Mouse (Mus musculus): ENCODE results near the gene Cntfr.

DNA sequence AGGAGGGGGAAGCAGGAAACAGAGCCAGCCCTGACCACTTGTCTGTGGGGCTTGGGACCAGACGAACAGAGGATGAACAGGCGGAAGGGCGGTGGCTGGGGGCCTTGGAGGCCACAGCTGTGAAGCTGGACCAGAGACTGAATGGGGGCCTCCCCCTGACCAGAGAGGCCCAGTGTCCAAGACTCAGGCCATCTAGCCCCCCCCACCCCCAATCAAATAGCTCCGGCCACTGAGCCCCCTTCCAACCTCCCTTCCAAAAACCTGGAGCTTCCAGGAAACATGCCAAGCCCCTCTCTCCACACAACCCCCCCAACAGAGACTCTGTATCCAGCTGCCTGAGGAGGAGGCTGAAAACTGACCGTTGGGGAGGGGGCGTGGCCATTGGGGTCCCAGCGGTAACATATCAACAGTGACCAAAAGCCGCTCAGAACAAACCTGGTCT is 24.3 kb downstream of the Cntfr start:
- TF ChIP-seq CTCF (IDR thresholded peaks at IDR 0.05; ENCODE audit: low read depth, low read length): no peak
- TF ChIP-seq POLR2A (IDR thresholded peaks at IDR 0.05; ENCODE audit: borderline replicate concordance, low read depth, low read length): no peak
